Mouse (Mus musculus): ENCODE data around the gene Myl6b. TPM values are rescaled to one million over a fixed set of nuclear protein-coding genes. Genes with fewer than 3 reads are reported as not detected.

Gene Myl6b
- polyA plus RNA-seq, 1 experiment from 2014 or later: 2.4 TPM

DNA sequence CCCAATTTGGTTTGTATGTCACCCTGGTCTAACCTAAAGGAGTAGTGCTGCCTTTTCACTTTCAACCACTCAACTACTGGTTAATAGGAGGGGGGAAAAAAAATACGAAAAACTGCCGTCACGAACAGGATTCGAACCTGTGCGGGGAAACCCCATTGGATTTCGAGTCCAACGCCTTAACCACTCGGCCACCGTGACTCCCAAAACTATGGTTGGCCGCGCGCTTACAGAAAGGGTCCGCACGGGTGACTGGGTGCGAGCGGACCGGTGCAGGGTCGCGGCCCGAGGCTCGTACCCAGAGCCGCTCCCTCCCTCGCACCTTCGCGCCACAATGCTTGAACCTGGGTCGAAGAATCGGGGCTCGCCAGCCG, 40.2 kb downstream of the Myl6b start:
- H3K4me1 ChIP-seq (ENCODE audit: control insufficient read depth, insufficient read depth, low read length): peaks cover 10% of the 10 kb centered on the region
- peak overlapping the region; percentile 96 for H3K9ac ChIP-seq (ENCODE audit: low read length)
- H3K36me3 ChIP-seq (ENCODE audit: control insufficient read depth, insufficient read depth, low read length): peaks cover 6% of the 10 kb centered on the region; the same call in 1 of the 2 replicates
- H3K4me2 ChIP-seq (ENCODE audit: low read depth): peak overlapping the region; percentile 87
- H3K27ac ChIP-seq (ENCODE audit: low read depth, low read length): peak overlapping the region; percentile 95
- WGBS: 0% methylated on average over 29 of the region's 29 CpGs
- no peaks in the 10 kb centered on the region for H3K27me3 ChIP-seq (ENCODE audit: control insufficient read depth, insufficient read depth, low read length)
- H3K4me3 ChIP-seq (ENCODE audit: low read depth, low read length): peak overlapping the region; percentile 72
- peak; percentile 93 for DNase-seq (ENCODE audit: low spot score)
- H3K9me3 ChIP-seq (ENCODE audit: control insufficient read depth, low read length): no peaks in the 10 kb centered on the region
- ATAC-seq (ENCODE audit: insufficient read depth, low FRiP score, low TSS enrichment): peak; percentile 76

DNA sequence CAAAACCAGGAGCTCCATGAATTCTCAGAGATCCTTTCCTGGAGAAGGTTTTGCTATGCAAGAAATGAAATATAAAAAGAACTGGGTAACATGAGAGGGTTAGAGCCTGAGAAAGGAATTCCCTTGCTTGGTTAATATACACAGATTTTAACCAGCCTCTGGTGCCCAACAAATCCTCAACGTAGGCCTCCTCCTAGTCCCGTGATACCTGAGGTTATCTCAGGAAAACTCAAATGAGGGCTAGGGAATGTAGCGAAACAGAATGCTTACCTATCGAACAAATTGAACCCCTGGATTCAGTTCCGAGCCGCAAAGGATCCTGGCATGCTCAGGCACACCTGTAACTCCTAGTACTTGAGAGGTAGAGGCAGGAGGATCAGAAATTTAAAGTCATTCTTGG, 40.8 kb downstream of the Myl6b start:
- no peak overlapping the region for H3K4me2 ChIP-seq (ENCODE audit: low read depth)
- H3K9ac ChIP-seq (ENCODE audit: low read length): no peak overlapping the region
- DNase-seq (ENCODE audit: low spot score): no peak
- H3K36me3 ChIP-seq (ENCODE audit: control insufficient read depth, insufficient read depth, low read length): peaks cover 6% of the 10 kb centered on the region; the same call in 1 of the 2 replicates
- H3K27me3 ChIP-seq (ENCODE audit: control insufficient read depth, insufficient read depth, low read length): no peaks in the 10 kb centered on the region
- peaks cover 10% of the 10 kb centered on the region for H3K4me1 ChIP-seq (ENCODE audit: control insufficient read depth, insufficient read depth, low read length)
- 90% methylated on average over 6 of the region's 6 CpGs for WGBS
- H3K27ac ChIP-seq (ENCODE audit: low read depth, low read length): no peak overlapping the region
- no peak for ATAC-seq (ENCODE audit: insufficient read depth, low FRiP score, low TSS enrichment)
- no peak overlapping the region for H3K4me3 ChIP-seq (ENCODE audit: low read depth, low read length)
- H3K9me3 ChIP-seq (ENCODE audit: control insufficient read depth, low read length): no peaks in the 10 kb centered on the region

DNA sequence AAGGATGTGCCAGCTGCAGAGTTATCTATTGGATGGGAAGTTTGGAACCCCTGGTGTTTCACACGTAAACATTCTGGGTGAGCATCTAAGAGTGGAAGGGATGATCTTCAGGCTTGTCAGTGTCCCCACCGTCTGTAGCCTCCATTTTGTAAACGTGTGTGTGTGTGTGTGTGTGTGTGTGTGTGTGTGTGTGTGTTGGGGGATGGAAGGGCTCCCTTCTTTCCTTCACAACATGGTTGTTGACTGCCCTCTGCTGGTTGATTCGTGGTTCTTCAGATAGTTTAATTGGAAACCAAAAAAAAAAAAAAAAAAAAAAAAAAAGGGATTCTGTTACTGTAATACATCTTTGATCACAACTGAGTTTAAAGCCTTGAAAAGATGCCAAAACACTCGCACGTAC, 43.2 kb downstream of the Myl6b start:
- Histone ChIP-seq H3K4me1 (ENCODE audit: control insufficient read depth, insufficient read depth, low read length) (peaks cover 2% of the 10 kb centered on the region), H3K4me2 (ENCODE audit: low read depth) (0 out of 2 replicates have a peak overlapping the region, but pooled peaks have one; percentile 10), H3K9ac (ENCODE audit: low read length) (no peak overlapping the region), H3K9me3 (ENCODE audit: control insufficient read depth, low read length) (no peaks in the 10 kb centered on the region), H3K27me3 (ENCODE audit: control insufficient read depth, insufficient read depth, low read length) (no peaks in the 10 kb centered on the region), H3K27ac (ENCODE audit: low read depth, low read length) (no peak overlapping the region), H3K36me3 (ENCODE audit: control insufficient read depth, insufficient read depth, low read length) (no peaks in the 10 kb centered on the region), H3K4me3 (ENCODE audit: low read depth, low read length) (no peak overlapping the region)
- ATAC-seq (ENCODE audit: insufficient read depth, low FRiP score, low TSS enrichment): no peak
- 5% methylated on average over 6 of the region's 6 CpGs for WGBS
- peak; percentile 74 for DNase-seq (ENCODE audit: low spot score)

DNA sequence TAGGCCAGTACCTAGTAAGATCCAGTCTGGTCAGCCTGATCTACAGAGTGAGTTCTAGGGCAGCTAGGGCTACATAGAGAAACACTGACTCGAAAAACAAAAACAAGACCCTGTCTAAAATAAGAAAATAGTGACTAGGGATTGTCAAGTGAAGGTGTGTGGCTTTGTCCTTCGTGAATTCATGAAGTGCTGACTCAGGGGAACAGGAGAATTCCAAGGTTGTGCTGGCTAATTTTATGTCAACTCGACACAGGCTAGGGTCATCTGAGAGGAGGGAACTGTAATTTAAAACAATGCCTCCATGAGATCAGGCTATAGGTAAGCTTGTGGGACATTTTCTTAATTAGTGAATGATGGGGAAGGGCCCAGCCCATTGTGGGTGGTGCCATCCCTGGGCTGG, 44.0 kb downstream of the Myl6b start:
- DNase-seq (ENCODE audit: low spot score): no peak
- no peak for ATAC-seq (ENCODE audit: insufficient read depth, low FRiP score, low TSS enrichment)
- WGBS: 78% methylated on average over 3 of the region's 3 CpGs
- Histone ChIP-seq H3K27ac (ENCODE audit: low read depth, low read length) (no peak overlapping the region), H3K4me2 (ENCODE audit: low read depth) (no peak overlapping the region), H3K4me1 (ENCODE audit: control insufficient read depth, insufficient read depth, low read length) (no peaks in the 10 kb centered on the region), H3K9me3 (ENCODE audit: control insufficient read depth, low read length) (no peaks in the 10 kb centered on the region), H3K9ac (ENCODE audit: low read length) (no peak overlapping the region), H3K4me3 (ENCODE audit: low read depth, low read length) (no peak overlapping the region), H3K27me3 (ENCODE audit: control insufficient read depth, insufficient read depth, low read length) (no peaks in the 10 kb centered on the region), H3K36me3 (ENCODE audit: control insufficient read depth, insufficient read depth, low read length) (no peaks in the 10 kb centered on the region)

- Histone ChIP-seq H3K27ac (ENCODE audit: low read depth, low read length) (no peak overlapping the region), H3K36me3 (ENCODE audit: control insufficient read depth, insufficient read depth, low read length) (no peaks in the 10 kb centered on the region)
- ATAC-seq (ENCODE audit: insufficient read depth, low FRiP score, low TSS enrichment): no peak
Measured at GRCm38 (mm10) chr10:128451014-128451413, 47.5 kb downstream of the Myl6b start.

GRCm38 (mm10) chr10:128445407-128445806, 53.1 kb downstream of the Myl6b start:
- Histone ChIP-seq H3K27ac (ENCODE audit: low read depth, low read length) (no peak overlapping the region), H3K9me3 (ENCODE audit: control insufficient read depth, low read length) (no peaks in the 10 kb centered on the region), H3K4me3 (ENCODE audit: low read depth, low read length) (no peak overlapping the region), H3K4me1 (ENCODE audit: control insufficient read depth, insufficient read depth, low read length) (no peaks in the 10 kb centered on the region), H3K4me2 (ENCODE audit: low read depth) (no peak overlapping the region), H3K27me3 (ENCODE audit: control insufficient read depth, insufficient read depth, low read length) (no peaks in the 10 kb centered on the region), H3K9ac (ENCODE audit: low read length) (no peak overlapping the region), H3K36me3 (ENCODE audit: control insufficient read depth, insufficient read depth, low read length) (no peaks in the 10 kb centered on the region)
- no peak for ATAC-seq (ENCODE audit: insufficient read depth, low FRiP score, low TSS enrichment)
- WGBS: 87% methylated on average over 4 of the region's 4 CpGs
- no peak for DNase-seq (ENCODE audit: low spot score)

More at GRCm38 (mm10) chr10:128451014-128451413, 47.5 kb downstream of the Myl6b start:
- no peaks in the 10 kb centered on the region for H3K9me3 ChIP-seq (ENCODE audit: control insufficient read depth, low read length)
- H3K4me3 ChIP-seq (ENCODE audit: low read depth, low read length): no peak overlapping the region
- H3K4me2 ChIP-seq (ENCODE audit: low read depth): no peak overlapping the region
- no peak overlapping the region for H3K9ac ChIP-seq (ENCODE audit: low read length)
- no peaks in the 10 kb centered on the region for H3K27me3 ChIP-seq (ENCODE audit: control insufficient read depth, insufficient read depth, low read length)
- 81% methylated on average over 6 of the region's 6 CpGs for WGBS
- no peak for DNase-seq (ENCODE audit: low spot score)
- no peaks in the 10 kb centered on the region for H3K4me1 ChIP-seq (ENCODE audit: control insufficient read depth, insufficient read depth, low read length)

- DNase-seq (ENCODE audit: low spot score): no peak
- Histone ChIP-seq H3K27ac (ENCODE audit: low read depth, low read length) (no peak overlapping the region), H3K4me1 (ENCODE audit: control insufficient read depth, insufficient read depth, low read length) (no peaks in the 10 kb centered on the region), H3K36me3 (ENCODE audit: control insufficient read depth, insufficient read depth, low read length) (no peaks in the 10 kb centered on the region), H3K4me2 (ENCODE audit: low read depth) (no peak overlapping the region), H3K9ac (ENCODE audit: low read length) (no peak overlapping the region), H3K9me3 (ENCODE audit: control insufficient read depth, low read length) (no peaks in the 10 kb centered on the region), H3K27me3 (ENCODE audit: control insufficient read depth, insufficient read depth, low read length) (no peaks in the 10 kb centered on the region), H3K4me3 (ENCODE audit: low read depth, low read length) (no peak overlapping the region)
- 75% methylated on average over 6 of the region's 6 CpGs for WGBS
- ATAC-seq (ENCODE audit: insufficient read depth, low FRiP score, low TSS enrichment): no peak
Measured at GRCm38 (mm10) chr10:128444354-128444753, 54.1 kb downstream of the Myl6b start.

Small RNA genes lying within 50 kb of the gene (microRNA-seq; reads per million reads assigned to microRNA genes)
- gene Mir6916 (not detected), gene Mir8105 (not detected)

Other genes starting within 250 kb of the Myl6b start
- gene Apon, start 244.6 kb downstream of the Myl6b start, polyA plus RNA-seq (2014; fragmentation: Nextera tagmentation; extraction: Ambion mirVana): 0.99 TPM in 1 of 2 replicates, not detected in the other
- gene Apof, start 230.0 kb downstream of the Myl6b start, polyA plus RNA-seq (2014; fragmentation: Nextera tagmentation; extraction: Ambion mirVana): not detected in 2 replicates
- gene Stat2, start 228.1 kb downstream of the Myl6b start, polyA plus RNA-seq (2014; fragmentation: Nextera tagmentation; extraction: Ambion mirVana): 15.2 and 17.2 TPM in 2 replicates
- gene Il23a, start 199.9 kb downstream of the Myl6b start, polyA plus RNA-seq (2014; fragmentation: Nextera tagmentation; extraction: Ambion mirVana): not detected in 2 replicates
- 33.3 and 35.2 TPM in 2 replicates for gene Pan2, start 195.3 kb downstream of the Myl6b start, polyA plus RNA-seq (2014; fragmentation: Nextera tagmentation; extraction: Ambion mirVana)
- 248 and 261 TPM in 2 replicates for gene Cnpy2, start 176.2 kb downstream of the Myl6b start, polyA plus RNA-seq (2014; fragmentation: Nextera tagmentation; extraction: Ambion mirVana)
- gene Cs, start 161.0 kb downstream of the Myl6b start, polyA plus RNA-seq (2014; fragmentation: Nextera tagmentation; extraction: Ambion mirVana): 266 and 284 TPM in 2 replicates
- gene Coq10a, start 129.7 kb downstream of the Myl6b start, polyA plus RNA-seq (2014; fragmentation: Nextera tagmentation; extraction: Ambion mirVana): 19.0 and 24.1 TPM in 2 replicates
- 9.5 and 10.4 TPM in 2 replicates for gene Ankrd52, start 121.6 kb downstream of the Myl6b start, polyA plus RNA-seq (2014; fragmentation: Nextera tagmentation; extraction: Ambion mirVana)
- not detected in 2 replicates for gene Slc39a5, start 97.5 kb downstream of the Myl6b start, polyA plus RNA-seq (2014; fragmentation: Nextera tagmentation; extraction: Ambion mirVana)
- gene Nabp2, start 87.2 kb downstream of the Myl6b start, polyA plus RNA-seq (2014; fragmentation: Nextera tagmentation; extraction: Ambion mirVana): 115 and 127 TPM in 2 replicates
- gene Rnf41, start 87.0 kb downstream of the Myl6b start, polyA plus RNA-seq (2014; fragmentation: Nextera tagmentation; extraction: Ambion mirVana): 43.5 and 46.8 TPM in 2 replicates
- gene Smarcc2, start 39.4 kb downstream of the Myl6b start, polyA plus RNA-seq (2014; fragmentation: Nextera tagmentation; extraction: Ambion mirVana): 124 and 125 TPM in 2 replicates
- 776 and 804 TPM in 2 replicates for gene Myl6, start 4.5 kb downstream of the Myl6b start, polyA plus RNA-seq (2014; fragmentation: Nextera tagmentation; extraction: Ambion mirVana)
- gene Esyt1, start 27.2 kb upstream of the Myl6b start, polyA plus RNA-seq (2014; fragmentation: Nextera tagmentation; extraction: Ambion mirVana): 27.3 and 34.1 TPM in 2 replicates
- 16.6 and 18.3 TPM in 2 replicates for gene Zc3h10, start 49.1 kb upstream of the Myl6b start, polyA plus RNA-seq (2014; fragmentation: Nextera tagmentation; extraction: Ambion mirVana)
- gene Rpl41, start 50.6 kb upstream of the Myl6b start, polyA plus RNA-seq (2014; fragmentation: Nextera tagmentation; extraction: Ambion mirVana): 3,132 and 3,213 TPM in 2 replicates
- gene Pa2g4, start 67.3 kb upstream of the Myl6b start, polyA plus RNA-seq (2014; fragmentation: Nextera tagmentation; extraction: Ambion mirVana): 245 and 251 TPM in 2 replicates
- 14.4 and 17.3 TPM in 2 replicates for gene Erbb3, start 91.0 kb upstream of the Myl6b start, polyA plus RNA-seq (2014; fragmentation: Nextera tagmentation; extraction: Ambion mirVana)
- gene Rps26, start 128.1 kb upstream of the Myl6b start, polyA plus RNA-seq (2014; fragmentation: Nextera tagmentation; extraction: Ambion mirVana): 626 and 686 TPM in 2 replicates
- 4.2 and 5.1 TPM in 2 replicates for gene Ikzf4, start 147.3 kb upstream of the Myl6b start, polyA plus RNA-seq (2014; fragmentation: Nextera tagmentation; extraction: Ambion mirVana)
- gene Suox, start 175.4 kb upstream of the Myl6b start, polyA plus RNA-seq (2014; fragmentation: Nextera tagmentation; extraction: Ambion mirVana): 15.6 and 17.2 TPM in 2 replicates
- 82.2 and 82.9 TPM in 2 replicates for gene Rab5b, start 197.6 kb upstream of the Myl6b start, polyA plus RNA-seq (2014; fragmentation: Nextera tagmentation; extraction: Ambion mirVana)
- 4.0 and 4.6 TPM in 2 replicates for gene Pmel, start 205.5 kb upstream of the Myl6b start, polyA plus RNA-seq (2014; fragmentation: Nextera tagmentation; extraction: Ambion mirVana)
- gene Cdk2, start 206.3 kb upstream of the Myl6b start, polyA plus RNA-seq (2014; fragmentation: Nextera tagmentation; extraction: Ambion mirVana): 93.9 and 99.5 TPM in 2 replicates
- 5.8 and 6.2 TPM in 2 replicates for gene Dgka, start 246.2 kb upstream of the Myl6b start, polyA plus RNA-seq (2014; fragmentation: Nextera tagmentation; extraction: Ambion mirVana)
- gene Pym1, start 249.2 kb upstream of the Myl6b start, polyA plus RNA-seq (2014; fragmentation: Nextera tagmentation; extraction: Ambion mirVana): 47.8 and 50.2 TPM in 2 replicates